Mouse (Mus musculus) ES-E14 (cell line): ENCODE measurements around the gene Cryga. TPM values are rescaled to one million over a fixed set of nuclear protein-coding genes. Genes with fewer than 3 reads are reported as not detected.

Source experiments
- DNase-seq: peaks from one replicate; pipeline ENCODE4 v3.0.0-alpha.2; 2013; ENCODE audit warnings: low read depth, low spot score
- H3K27ac ChIP-seq: 2 replicates; pipeline ENCODE4 v1.5.1; 2012; ENCODE audit warnings: low read depth, mild to moderate bottlenecking, low read length, moderate library complexity, mixed read lengths; ENCODE audit not compliant: poor library complexity, insufficient read depth, severe bottlenecking
- H3K36me3 ChIP-seq: 2 replicates; pipeline ENCODE4 v1.6.1; 2012; ENCODE audit warnings: mild to moderate bottlenecking, low read length, moderate library complexity, mixed read lengths; ENCODE audit not compliant: control insufficient read depth, poor library complexity, insufficient read depth, severe bottlenecking
- H3K4me1 ChIP-seq, 2 experiments: fragments of 150-350 bp in 1 of 2; sonication (generic) in 1 of 2; 2 replicates each; pipeline ENCODE4 v1.6.1; 2012; ENCODE audit warnings: low read length in 2 of 2, mild to moderate bottlenecking in 1 of 2, mixed read lengths in 1 of 2; ENCODE audit not compliant: control insufficient read depth in 2 of 2, insufficient read depth in 2 of 2, poor library complexity in 1 of 2
- H3K4me3 ChIP-seq, 2 experiments: fragments of 150-350 bp in 1 of 2; sonication (generic) in 1 of 2; 2 replicates each; pipeline ENCODE4 v1.5.1; 2012; ENCODE audit warnings: low read length in 2 of 2, low read depth in 1 of 2, mild to moderate bottlenecking in 1 of 2, mixed read lengths in 1 of 2; ENCODE audit not compliant: insufficient read depth in 1 of 2, poor library complexity in 1 of 2, severe bottlenecking in 1 of 2
- H3K9ac ChIP-seq: 2 replicates; pipeline ENCODE4 v1.6.1; 2012; ENCODE audit warnings: low read depth, mild to moderate bottlenecking, low read length, mixed read lengths; ENCODE audit not compliant: poor library complexity, insufficient read depth, severe bottlenecking
- H3K9me3 ChIP-seq: fragments of 150-350 bp; sonication (generic); 2 replicates; pipeline ENCODE4 v1.6.1; 2012; ENCODE audit warnings: low read depth, mild to moderate bottlenecking, low read length; ENCODE audit not compliant: control insufficient read depth, insufficient read depth
- CHD2 ChIP-seq: IDR thresholded peaks from 2 replicates; pipeline ENCODE4 v1.6.1; 2014; ENCODE audit warnings: mild to moderate bottlenecking, low read depth, low read length, inconsistent platforms
- HCFC1 ChIP-seq: IDR thresholded peaks from 2 replicates; pipeline ENCODE4 v1.6.1; 2012; ENCODE audit warnings: low read length, inconsistent platforms, borderline replicate concordance; ENCODE audit not compliant: insufficient read depth
- MAFK ChIP-seq: IDR thresholded peaks from 2 replicates; pipeline ENCODE4 v1.6.1; 2014; ENCODE audit warnings: mild to moderate bottlenecking, low read depth, low read length, inconsistent platforms; ENCODE audit not compliant: insufficient read depth
- ZC3H11A ChIP-seq: IDR thresholded peaks from 2 replicates; pipeline ENCODE4 v1.6.1; 2012; ENCODE audit warnings: low read depth, mild to moderate bottlenecking, inconsistent platforms, low read length, borderline replicate concordance
- ZNF384 ChIP-seq: IDR thresholded peaks from 2 replicates; pipeline ENCODE4 v1.6.1; 2012; ENCODE audit warnings: low read depth, low read length, inconsistent platforms
- in situ Hi-C, 2 experiments: fragments of 600-800 bp; cut with MboI; formaldehyde crosslinking; loops; one replicate each; pipeline ENCODE4 v1.15.1; 2025; ENCODE audit warnings: low sequenced_read_pairs in 2 of 2, inconsistent platforms in 1 of 2; ENCODE audit not compliant: unreplicated experiment in 2 of 2
- total RNA-seq: library from RNA; depleted of rRNA; stranded (reverse); fragments of 300-350 nt; gene quantifications from 2 replicates; pipeline ENCODE4 v1.2.3, GENCODE M21; 2012

Gene Cryga
- total RNA-seq, 1 experiment, result 2.3 TPM

DNA sequence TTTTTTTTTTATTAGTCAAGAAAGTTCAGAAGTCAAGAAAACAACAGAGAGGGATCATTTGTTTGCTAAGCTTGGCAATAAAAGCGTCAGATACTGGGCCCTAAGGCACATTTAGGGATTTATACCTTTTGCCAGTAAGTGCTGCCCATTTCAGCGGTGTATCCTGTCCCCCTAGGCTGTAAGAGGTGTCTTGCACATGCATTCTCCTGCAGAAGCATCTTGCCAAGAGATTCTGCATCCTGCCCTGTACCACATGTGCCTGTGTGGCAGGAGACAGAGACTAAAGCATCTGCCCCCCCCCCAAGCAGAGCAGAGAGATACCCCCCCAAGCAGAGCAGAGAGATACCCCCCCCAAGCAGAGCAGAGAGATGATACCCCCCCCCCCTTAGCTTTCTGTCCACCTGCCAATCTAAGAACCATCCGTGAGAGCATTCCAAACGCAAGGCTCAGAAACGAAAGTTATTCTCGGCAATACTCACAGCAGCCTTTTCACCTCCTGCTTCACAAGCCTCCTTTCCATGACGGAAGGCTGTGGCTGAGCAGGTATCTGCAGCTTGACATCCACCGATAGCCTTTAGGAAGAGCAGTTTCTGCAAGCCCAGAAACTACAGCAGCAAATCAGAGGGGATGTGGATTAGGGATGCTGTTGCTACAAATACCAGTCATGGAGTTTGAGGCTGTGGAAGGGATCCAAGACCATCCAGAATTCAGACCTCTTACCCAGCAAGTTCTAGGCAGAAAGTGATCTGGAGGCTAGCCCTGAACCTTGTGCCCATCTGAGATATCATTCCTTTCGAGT, 19.6 kb upstream of the Cryga start, which contains the start of gene D630023F18Rik:
TSS of gene D630023F18Rik (minus strand) at position 641 of the 799 bp plus-strand sequence.
- no peak within 1 kb of the TSS for H3K9ac ChIP-seq
- DNase-seq, result no peak
- no peak within 1 kb of the TSS for H3K4me3 ChIP-seq
- no peaks in the 10 kb centered on the region for H3K36me3 ChIP-seq
- TF ChIP-seq MAFK, result no peak
- no peak for TF ChIP-seq CHD2
- no peak for TF ChIP-seq ZNF384
- TF ChIP-seq HCFC1, result no peak
- no peak for TF ChIP-seq ZC3H11A
- no peaks in the 10 kb centered on the region for H3K4me1 ChIP-seq
- H3K27ac ChIP-seq, result no peak within 1 kb of the TSS
- H3K9me3 ChIP-seq, result no peaks in the 10 kb centered on the region
- in situ Hi-C loops, result no loop called here

DNA sequence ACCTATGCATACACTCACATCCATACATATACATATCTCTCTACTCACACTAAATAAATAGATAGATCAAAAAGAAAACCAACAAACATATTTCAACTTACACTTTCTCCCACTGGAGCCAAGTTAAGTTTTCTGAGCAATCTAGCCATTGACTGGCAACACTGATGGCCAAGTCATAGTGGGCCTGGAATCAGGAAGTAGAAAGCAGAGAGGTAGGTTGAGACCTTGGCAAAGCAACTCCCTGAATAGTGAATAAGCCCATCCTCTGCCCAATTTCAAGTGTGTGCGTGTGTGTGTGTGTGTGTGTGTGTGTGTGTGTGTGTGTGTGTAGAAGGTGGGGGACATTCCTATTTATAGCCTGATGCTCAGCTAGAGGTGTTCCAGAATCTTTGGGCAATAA, 16.3 kb upstream of the Cryga start, which contains the start of gene Gm28845:
TSS of gene Gm28845 (minus strand) at position 121 of the 400 bp plus-strand sequence.
- Histone ChIP-seq H3K9me3 (no peaks in the 10 kb centered on the region), H3K36me3 (no peaks in the 10 kb centered on the region), H3K4me1 (no peaks in the 10 kb centered on the region), H3K4me3 (no peak within 1 kb of the TSS), H3K27ac (no peak within 1 kb of the TSS), H3K9ac (no peak within 1 kb of the TSS)
- TF ChIP-seq CHD2 (no peak), ZC3H11A (no peak), MAFK (no peak), ZNF384 (no peak), HCFC1 (no peak)
- no peak for DNase-seq
- in situ Hi-C loops, result no loop called here

DNA sequence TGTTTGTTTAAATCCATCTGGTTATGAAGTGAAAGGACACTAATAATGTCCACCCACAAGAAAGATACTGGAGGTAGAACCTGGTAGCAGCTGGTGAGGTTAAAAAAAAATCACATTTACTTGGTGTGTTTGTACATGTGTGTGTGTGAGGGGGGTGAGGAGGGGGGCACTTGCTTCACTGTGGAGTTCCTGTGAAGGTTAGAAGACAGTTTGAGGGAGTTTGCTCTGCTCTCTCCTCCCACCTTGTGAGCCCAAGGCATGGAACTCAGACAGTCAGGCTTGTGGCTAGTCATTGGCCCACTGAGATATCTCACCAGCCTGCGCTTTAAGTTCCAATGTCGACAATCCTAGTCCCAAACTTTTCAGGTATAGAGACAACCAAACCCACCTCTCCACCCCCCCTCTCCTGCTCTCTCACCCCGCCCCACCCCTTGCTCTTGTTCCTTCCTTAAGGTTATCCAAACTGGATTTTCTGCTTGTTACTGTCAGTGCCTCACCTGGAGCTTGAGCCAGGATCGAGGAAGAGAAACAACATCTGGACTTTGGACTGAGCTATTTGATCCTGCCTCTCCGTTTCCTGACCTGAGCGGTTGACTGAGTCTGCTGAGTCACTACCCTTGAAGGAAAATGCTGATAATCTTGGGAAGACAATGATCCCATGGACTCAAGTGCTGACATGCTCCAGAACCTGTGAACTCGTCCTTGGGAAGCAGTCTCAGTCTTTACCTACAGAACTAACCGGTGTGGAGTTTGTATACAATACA, 15.2 kb upstream of the Cryga start:
- no peak for DNase-seq
- H3K4me1 ChIP-seq, result no peaks in the 10 kb centered on the region
- in situ Hi-C loops, result no loop called here
- H3K4me3 ChIP-seq, result no peak overlapping the region
- peak; percentile 42; the same call in 1 of the 2 replicates for TF ChIP-seq MAFK
- no peak for TF ChIP-seq ZC3H11A
- TF ChIP-seq HCFC1, result no peak
- TF ChIP-seq ZNF384, result no peak
- TF ChIP-seq CHD2, result no peak
- no peak overlapping the region for H3K9ac ChIP-seq
- no peak overlapping the region for H3K27ac ChIP-seq
- H3K9me3 ChIP-seq, result no peaks in the 10 kb centered on the region
- H3K36me3 ChIP-seq, result no peaks in the 10 kb centered on the region

DNA sequence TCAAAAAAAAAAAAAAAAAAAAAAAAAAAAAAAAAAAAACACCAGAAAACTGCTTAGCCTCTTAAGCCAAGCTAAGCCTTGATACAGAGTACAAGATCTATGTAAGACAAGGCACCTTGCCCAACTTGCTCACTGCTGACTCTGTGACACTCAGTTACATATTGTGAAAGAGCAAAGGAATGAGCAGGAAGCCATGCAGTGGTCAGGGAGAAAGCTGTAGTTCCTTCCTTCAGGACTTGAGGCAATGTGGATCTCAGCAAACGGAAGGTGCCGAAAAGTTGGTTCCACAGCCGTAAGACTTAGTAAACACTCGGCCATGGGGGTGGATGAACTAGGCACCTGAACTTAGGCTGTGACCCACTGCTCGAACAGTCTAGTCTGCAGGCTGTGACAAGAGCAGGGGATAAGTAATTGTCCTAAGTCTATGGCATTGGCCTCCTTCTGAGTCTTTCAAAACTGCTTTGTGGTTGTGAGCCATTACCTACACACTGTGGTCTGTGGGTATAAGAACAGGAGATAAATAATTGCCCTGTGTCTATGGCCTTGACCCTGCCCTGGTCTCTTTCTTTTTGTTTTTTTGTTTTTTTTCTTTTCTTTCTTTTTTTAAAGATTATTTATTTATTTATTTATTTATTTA, 10.5 kb upstream of the Cryga start:
- no peak for DNase-seq
- H3K4me1 ChIP-seq, result peaks cover 2 to 8% of the 10 kb centered on the region in 2 experiments; a peak in 2 of 4 replicates
- no peak overlapping the region for H3K9ac ChIP-seq
- H3K27ac ChIP-seq, result no peak overlapping the region
- in situ Hi-C loops, result no loop called here
- TF ChIP-seq ZNF384 (no peak), MAFK (no peak), ZC3H11A (no peak)
- H3K9me3 ChIP-seq, result no peaks in the 10 kb centered on the region
- no peaks in the 10 kb centered on the region for H3K36me3 ChIP-seq
- H3K4me3 ChIP-seq, result no peak overlapping the region
